Mouse (Mus musculus) megakaryocyte progenitor cell, adult 5-6 weeks (primary cell): Measurements from ENCODE around the gene Cyb5r3. TPM values are rescaled to one million over a fixed set of nuclear protein-coding genes. Genes with fewer than 3 reads are reported as not detected.

Source experiments
- ATAC-seq: replicated peaks from 2 replicates; pipeline ENCODE4 v1.8.0; 2016; ENCODE audit warnings: mild to moderate bottlenecking, moderate TSS enrichment, inconsistent platforms; ENCODE audit not compliant: poor library complexity
- total RNA-seq, 2 experiments: library from RNA; stranded (forward) in 1 of 2; stranded (reverse) in 1 of 2; fragments of 157-497, 149-512 nt in 1 of 2; fragments of 200-1000 nt in 1 of 2; gene quantifications; 2 replicates each; pipeline versions ENCODE4 v1.2.3 to v1.2.4; 2015 to 2017

Cyb5r3 gene
- total RNA-seq, 2 experiments from 2014 or later, result 32.7 to 57.3 TPM

DNA sequence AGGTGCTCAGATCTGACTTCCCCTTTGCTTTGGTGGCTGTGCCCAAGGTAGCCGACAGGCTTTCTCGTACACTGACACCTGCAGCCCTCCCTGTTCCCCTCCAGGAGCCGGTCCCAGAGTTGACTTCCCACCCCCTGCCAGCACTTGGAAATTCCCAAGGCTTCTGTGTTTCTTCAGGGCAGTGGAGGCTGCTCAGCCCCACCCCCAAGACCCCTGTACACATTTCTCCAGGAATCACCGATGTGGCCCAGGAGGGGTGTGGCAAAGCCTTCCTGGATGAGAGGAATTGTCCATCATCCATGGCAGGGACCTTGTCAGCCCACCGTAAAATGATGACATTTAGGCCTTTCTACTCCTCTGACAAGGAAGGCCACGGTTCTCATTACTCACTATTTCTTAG, 61.1 kb downstream of the Cyb5r3 start:
- ATAC-seq, result no peak

DNA sequence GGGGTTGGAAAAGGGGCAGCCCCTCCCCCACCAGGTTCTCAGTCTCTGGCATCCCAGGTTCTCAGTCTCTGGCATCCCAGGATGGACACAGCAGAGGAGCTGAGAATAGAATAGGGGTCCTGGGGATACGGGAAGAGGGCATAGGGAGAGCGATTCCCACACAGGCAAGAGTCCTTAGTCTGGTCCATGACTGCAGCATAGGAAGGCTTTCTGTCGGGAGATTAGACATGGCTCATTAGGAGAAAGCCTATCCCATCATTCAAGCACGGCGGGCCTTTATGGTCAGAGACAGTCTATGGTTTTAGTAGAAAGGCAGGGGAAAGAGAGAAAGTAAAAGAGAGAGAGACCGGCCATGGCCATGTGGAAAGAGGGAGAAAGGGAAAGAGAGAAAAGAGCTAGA, 64.6 kb downstream of the Cyb5r3 start:
- ATAC-seq, result no peak

DNA sequence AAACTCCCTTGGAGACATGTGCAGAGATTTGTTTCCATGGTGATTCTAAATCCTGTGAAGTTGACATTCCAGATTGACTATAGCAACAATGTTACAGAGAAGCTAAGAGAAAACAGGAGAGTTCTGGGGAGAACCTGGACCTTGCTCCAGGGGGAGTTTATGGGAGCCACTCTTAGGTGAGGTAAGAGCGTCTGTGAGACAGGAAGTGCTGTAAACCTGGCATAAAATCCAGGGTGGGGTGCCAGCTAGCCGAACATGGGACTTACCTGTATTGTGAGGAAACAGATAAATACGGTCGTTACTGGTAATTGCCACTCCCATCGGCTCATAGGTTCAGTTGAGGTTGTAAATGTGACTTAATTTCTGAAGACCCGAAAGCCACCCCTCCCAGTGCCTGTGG, 66.0 kb downstream of the Cyb5r3 start:
- no peak for ATAC-seq

Other genes with a start within 250 kb of the Cyb5r3 start
- gene Tcf20, start 184.7 kb downstream of the Cyb5r3 start, total RNA-seq (2015), result 45.1 and 48.5 TPM in 2 replicates
- gene Tcf20, start 184.7 kb downstream of the Cyb5r3 start, total RNA-seq (2017), result 76.8 and 83.1 TPM in 2 replicates
- gene Nfam1, start 139.3 kb downstream of the Cyb5r3 start, total RNA-seq (2015), result 40.9 and 43.6 TPM in 2 replicates
- 45.3 and 53.5 TPM in 2 replicates for gene Nfam1, start 139.3 kb downstream of the Cyb5r3 start, total RNA-seq (2017)
- gene Serhl, start 83.1 kb downstream of the Cyb5r3 start, total RNA-seq (2015), result 36.7 and 56.1 TPM in 2 replicates
- gene Serhl, start 83.1 kb downstream of the Cyb5r3 start, total RNA-seq (2017), result 37.9 and 40.8 TPM in 2 replicates
- gene Rrp7a, start 49.8 kb downstream of the Cyb5r3 start, total RNA-seq (2015), result 47.7 and 50.9 TPM in 2 replicates
- 56.3 and 69.6 TPM in 2 replicates for gene Rrp7a, start 49.8 kb downstream of the Cyb5r3 start, total RNA-seq (2017)
- 39.8 and 42.4 TPM in 2 replicates for gene Poldip3, start 23.2 kb downstream of the Cyb5r3 start, total RNA-seq (2015)
- 83.3 and 100 TPM in 2 replicates for gene Poldip3, start 23.2 kb downstream of the Cyb5r3 start, total RNA-seq (2017)
- not detected in 2 replicates for gene A4galt, start 79.2 kb upstream of the Cyb5r3 start, total RNA-seq (2015)
- gene A4galt, start 79.2 kb upstream of the Cyb5r3 start, total RNA-seq (2017), result not detected in 2 replicates
- 19.9 and 23.7 TPM in 2 replicates for gene Arfgap3, start 177.7 kb upstream of the Cyb5r3 start, total RNA-seq (2015)
- 21.4 and 25.4 TPM in 2 replicates for gene Arfgap3, start 177.7 kb upstream of the Cyb5r3 start, total RNA-seq (2017)